Mouse (Mus musculus): ENCODE data around the gene Tnk2. TPM values are rescaled to one million over a fixed set of nuclear protein-coding genes. Genes with fewer than 3 reads are reported as not detected.

The Tnk2 gene
- polyA plus RNA-seq, 1 experiment from 2014 or later = 11.9 TPM

- Histone ChIP-seq H3K4me2 (replicated peaks) (no peak overlapping the region), H3K4me1 (no peaks in the 10 kb centered on the region), H3K36me3 (no peaks in the 10 kb centered on the region), H3K4me3 (no peak overlapping the region), H3K9me3 (no peaks in the 10 kb centered on the region), H3K27me3 (no peaks in the 10 kb centered on the region), H3K9ac (replicated peaks) (no peak overlapping the region), H3K27ac (replicated peaks) (no peak overlapping the region)
- 73% methylated on average over 9 of the region's 9 CpGs for WGBS
- no peak for ATAC-seq (ENCODE audit: low FRiP score, low read depth)
Observed at GRCm38 (mm10) chr16:32707824-32708456, 64.3 kb downstream of the Tnk2 start.

- Histone ChIP-seq H3K36me3 (no peaks in the 10 kb centered on the region), H3K4me1 (no peaks in the 10 kb centered on the region), H3K9me3 (no peaks in the 10 kb centered on the region), H3K4me2 (replicated peaks) (no peak overlapping the region), H3K27ac (replicated peaks) (no peak overlapping the region), H3K4me3 (no peak overlapping the region), H3K27me3 (no peaks in the 10 kb centered on the region), H3K9ac (replicated peaks) (no peak overlapping the region)
- ATAC-seq (ENCODE audit: low FRiP score, low read depth) = no peak
- 80% methylated on average over 10 of the region's 10 CpGs for WGBS
Observed at GRCm38 (mm10) chr16:32708457-32709033, 64.9 kb downstream of the Tnk2 start.

- no peaks in the 10 kb centered on the region for H3K9me3 ChIP-seq
- no peak overlapping the region for H3K27ac ChIP-seq (replicated peaks)
- H3K36me3 ChIP-seq = no peaks in the 10 kb centered on the region
- no peak overlapping the region for H3K9ac ChIP-seq (replicated peaks)
- no peaks in the 10 kb centered on the region for H3K4me1 ChIP-seq
- no peak overlapping the region for H3K4me3 ChIP-seq
- H3K27me3 ChIP-seq = no peaks in the 10 kb centered on the region
- WGBS = 90% methylated on average over 8 of the region's 8 CpGs
- ATAC-seq (ENCODE audit: low FRiP score, low read depth) = no peak
- no peak overlapping the region for H3K4me2 ChIP-seq (replicated peaks)
Observed at GRCm38 (mm10) chr16:32709116-32709515, 65.4 kb downstream of the Tnk2 start.

- Histone ChIP-seq H3K9me3 (no peaks in the 10 kb centered on the region), H3K27me3 (no peaks in the 10 kb centered on the region; the same call in 1 of the 2 replicates), H3K4me3 (no peak overlapping the region), H3K27ac (replicated peaks) (no peak overlapping the region), H3K4me1 (no peaks in the 10 kb centered on the region), H3K9ac (replicated peaks) (no peak overlapping the region), H3K36me3 (no peaks in the 10 kb centered on the region), H3K4me2 (replicated peaks) (no peak overlapping the region)
- no peak for ATAC-seq (ENCODE audit: low FRiP score, low read depth)
- 82% methylated on average over 14 of the region's 14 CpGs for WGBS
Observed at GRCm38 (mm10) chr16:32710426-32711070, 66.9 kb downstream of the Tnk2 start.

- no peak for ATAC-seq (ENCODE audit: low FRiP score, low read depth)
Observed at GRCm38 (mm10) chr16:32712202-32712601, 68.5 kb downstream of the Tnk2 start.

GRCm38 (mm10) chr16:32713556-32713955, 69.9 kb downstream of the Tnk2 start:
- Histone ChIP-seq H3K36me3 (no peaks in the 10 kb centered on the region), H3K9me3 (no peaks in the 10 kb centered on the region)
- whole genome bisulfite sequencing = 77% methylated on average over 6 of the region's 6 CpGs

More at GRCm38 (mm10) chr16:32712202-32712601, 68.5 kb downstream of the Tnk2 start:
- no peak overlapping the region for H3K9ac ChIP-seq (replicated peaks)
- no peaks in the 10 kb centered on the region; the same call in 1 of the 2 replicates for H3K27me3 ChIP-seq
- 88% methylated on average over 11 of the region's 11 CpGs for WGBS
- no peaks in the 10 kb centered on the region for H3K9me3 ChIP-seq
- H3K4me2 ChIP-seq (replicated peaks) = no peak overlapping the region
- no peaks in the 10 kb centered on the region for H3K36me3 ChIP-seq
- H3K4me1 ChIP-seq = no peaks in the 10 kb centered on the region
- H3K4me3 ChIP-seq = no peak overlapping the region
- no peak overlapping the region for H3K27ac ChIP-seq (replicated peaks)

GRCm38 (mm10) chr16:32715364-32715763, 71.7 kb downstream of the Tnk2 start:
- WGBS = 34% methylated on average over 13 of the region's 13 CpGs
- no peaks in the 10 kb centered on the region for H3K4me1 ChIP-seq
- no peaks in the 10 kb centered on the region for H3K36me3 ChIP-seq
- H3K4me3 ChIP-seq = no peak overlapping the region
- no peaks in the 10 kb centered on the region for H3K9me3 ChIP-seq
- H3K4me2 ChIP-seq (replicated peaks) = 0 out of 2 replicates have a peak overlapping the region, but pooled peaks have one; percentile 21
- H3K27ac ChIP-seq (replicated peaks) = no peak overlapping the region
- no peak for ATAC-seq (ENCODE audit: low FRiP score, low read depth)
- no peaks in the 10 kb centered on the region; the same call in 1 of the 2 replicates for H3K27me3 ChIP-seq
- no peak overlapping the region for H3K9ac ChIP-seq (replicated peaks)

More at GRCm38 (mm10) chr16:32713556-32713955, 69.9 kb downstream of the Tnk2 start:
- Histone ChIP-seq H3K4me2 (replicated peaks) (no peak overlapping the region), H3K4me3 (no peak overlapping the region), H3K9ac (replicated peaks) (no peak overlapping the region), H3K4me1 (no peaks in the 10 kb centered on the region), H3K27ac (replicated peaks) (no peak overlapping the region), H3K27me3 (no peaks in the 10 kb centered on the region; the same call in 1 of the 2 replicates)
- ATAC-seq (ENCODE audit: low FRiP score, low read depth) = no peak

GRCm38 (mm10) chr16:32723163-32723562, 79.5 kb downstream of the Tnk2 start:
- H3K4me2 ChIP-seq (replicated peaks) = no peak overlapping the region
- H3K4me1 ChIP-seq = no peaks in the 10 kb centered on the region
- H3K4me3 ChIP-seq = no peak overlapping the region
- 91% methylated on average over 7 of the region's 7 CpGs for whole genome bisulfite sequencing
- H3K27me3 ChIP-seq = no peaks in the 10 kb centered on the region
- ATAC-seq (ENCODE audit: low FRiP score, low read depth) = no peak
- no peaks in the 10 kb centered on the region for H3K36me3 ChIP-seq
- no peak overlapping the region for H3K27ac ChIP-seq (replicated peaks)
- H3K9ac ChIP-seq (replicated peaks) = no peak overlapping the region
- no peaks in the 10 kb centered on the region for H3K9me3 ChIP-seq

- H3K27ac ChIP-seq (replicated peaks) = no peak overlapping the region
Observed at GRCm38 (mm10) chr16:32723767-32724166, 80.1 kb downstream of the Tnk2 start.

GRCm38 (mm10) chr16:32724259-32724658, 80.6 kb downstream of the Tnk2 start:
- H3K36me3 ChIP-seq = no peaks in the 10 kb centered on the region
- no peak for ATAC-seq (ENCODE audit: low FRiP score, low read depth)
- H3K9ac ChIP-seq (replicated peaks) = no peak overlapping the region
- no peaks in the 10 kb centered on the region for H3K9me3 ChIP-seq
- H3K4me3 ChIP-seq = no peak overlapping the region
- 92% methylated on average over 2 of the region's 2 CpGs for WGBS
- no peaks in the 10 kb centered on the region for H3K4me1 ChIP-seq
- H3K27me3 ChIP-seq = no peaks in the 10 kb centered on the region
- no peak overlapping the region for H3K4me2 ChIP-seq (replicated peaks)
- H3K27ac ChIP-seq (replicated peaks) = no peak overlapping the region

More at GRCm38 (mm10) chr16:32723767-32724166, 80.1 kb downstream of the Tnk2 start:
- Histone ChIP-seq H3K4me2 (replicated peaks) (no peak overlapping the region), H3K9me3 (no peaks in the 10 kb centered on the region), H3K36me3 (no peaks in the 10 kb centered on the region), H3K9ac (replicated peaks) (no peak overlapping the region), H3K4me1 (no peaks in the 10 kb centered on the region), H3K4me3 (no peak overlapping the region), H3K27me3 (no peaks in the 10 kb centered on the region)
- 85% methylated on average over 4 of the region's 4 CpGs for WGBS
- ATAC-seq (ENCODE audit: low FRiP score, low read depth) = no peak

- H3K36me3 ChIP-seq = no peaks in the 10 kb centered on the region
- no peaks in the 10 kb centered on the region for H3K9me3 ChIP-seq
- ATAC-seq (ENCODE audit: low FRiP score, low read depth) = no peak
- no peaks in the 10 kb centered on the region for H3K4me1 ChIP-seq
- no peaks in the 10 kb centered on the region for H3K27me3 ChIP-seq
- H3K9ac ChIP-seq (replicated peaks) = no peak overlapping the region
- no peak overlapping the region for H3K4me3 ChIP-seq
- H3K4me2 ChIP-seq (replicated peaks) = no peak overlapping the region
- no peak overlapping the region for H3K27ac ChIP-seq (replicated peaks)
Observed at GRCm38 (mm10) chr16:32726501-32726900, 82.8 kb downstream of the Tnk2 start.

GRCm38 (mm10) chr16:32728240-32728639, 84.6 kb downstream of the Tnk2 start:
- no peak overlapping the region for H3K4me2 ChIP-seq (replicated peaks)
- no peak overlapping the region for H3K27ac ChIP-seq (replicated peaks)
- no peaks in the 10 kb centered on the region for H3K4me1 ChIP-seq

More at GRCm38 (mm10) chr16:32728240-32728639, 84.6 kb downstream of the Tnk2 start:
- no peak for ATAC-seq (ENCODE audit: low FRiP score, low read depth)
- Histone ChIP-seq H3K27me3 (no peaks in the 10 kb centered on the region), H3K36me3 (no peaks in the 10 kb centered on the region), H3K9me3 (no peaks in the 10 kb centered on the region), H3K4me3 (no peak overlapping the region), H3K9ac (replicated peaks) (no peak overlapping the region)
